Comparison of ENCODE assay signal across 27 mouse cellular contexts in the genomic region with DNA sequence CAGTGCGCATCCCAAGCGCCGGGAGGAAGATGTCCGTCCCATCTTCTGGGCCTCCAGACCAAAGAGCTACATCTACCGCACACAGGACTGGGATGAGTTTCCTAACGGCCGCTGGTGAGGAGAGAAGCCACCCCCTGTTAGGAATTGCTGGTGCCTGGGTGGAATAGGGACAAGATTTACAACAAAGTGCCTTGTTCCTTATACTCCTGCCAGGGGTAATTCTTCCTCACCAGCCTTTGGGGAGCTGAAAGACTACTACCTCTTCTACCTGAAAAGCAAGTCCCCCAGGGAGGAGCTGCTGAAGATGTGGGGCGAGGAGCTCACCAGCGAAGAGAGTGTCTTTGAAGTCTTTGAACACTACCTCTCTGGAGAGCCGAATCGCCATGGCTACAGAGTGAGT. TPM values are rescaled to one million over a fixed set of nuclear protein-coding genes. Genes with fewer than 3 reads are reported as not detected.
DNase-seq lines count a peak whose midpoint lies in the region; ATAC-seq and TF ChIP-seq lines count a peak whose summit lies in the region.
"Had no signal": no experiment of that assay in that cellular context is flagged by ENCODE, and none has a peak within 500 bp of the region (broad histone marks: within the 10 kb centered on the region; RNA-seq: fewer than 3 reads in every experiment).

No protein-coding gene starts in this region.

- H3K27ac ChIP-seq in heart, embryonic 12.5 days (ENCODE audit: poor library complexity, severe bottlenecking), result no peak overlapping the region
- no peak overlapping the region for H3K27ac ChIP-seq in midbrain, embryonic 11.5 days (ENCODE audit: low read depth, low read length)
- H3K27ac ChIP-seq in midbrain, postnatal 0 days (ENCODE audit: low read depth, low read length), result no peak overlapping the region
- 0 out of 2 replicates have a peak overlapping the region, but pooled peaks have one; percentile 5 for H3K27ac ChIP-seq in midbrain, embryonic 13.5 days
- no peak overlapping the region for H3K27ac ChIP-seq in midbrain, embryonic 10.5 days (replicated peaks)
- 0 out of 2 replicates have a peak overlapping the region, but pooled peaks have one; percentile 10 for H3K27ac ChIP-seq in midbrain, embryonic 15.5 days
- H3K27ac ChIP-seq in midbrain, embryonic 14.5 days (replicated peaks; ENCODE audit: low read depth, low read length), result no peak overlapping the region

- H3K9me3 ChIP-seq in heart, embryonic 12.5 days (replicated peaks), result no peaks in the 10 kb centered on the region
- H3K9me3 ChIP-seq in midbrain, embryonic 11.5 days (ENCODE audit: control insufficient read depth, low read length), result no peaks in the 10 kb centered on the region
- no peaks in the 10 kb centered on the region for H3K9me3 ChIP-seq in midbrain, postnatal 0 days (ENCODE audit: low read length)
- no peaks in the 10 kb centered on the region for H3K9me3 ChIP-seq in midbrain, embryonic 13.5 days
- H3K9me3 ChIP-seq in midbrain, embryonic 10.5 days (replicated peaks), result no peaks in the 10 kb centered on the region
- H3K9me3 ChIP-seq in midbrain, embryonic 15.5 days, result no peaks in the 10 kb centered on the region
- no peaks in the 10 kb centered on the region for H3K9me3 ChIP-seq in midbrain, embryonic 14.5 days (ENCODE audit: control insufficient read depth, low read length)
- H3K9me3 ChIP-seq: G1E had no signal

- TF ChIP-seq CTCF in midbrain, postnatal 0 days (IDR thresholded peaks at IDR 0.05), result no peak

- no peak overlapping the region for H3K4me3 ChIP-seq in heart, embryonic 12.5 days
- H3K4me3 ChIP-seq in midbrain, embryonic 11.5 days (ENCODE audit: low read depth, low read length), result no peak overlapping the region
- no peak overlapping the region for H3K4me3 ChIP-seq in midbrain, postnatal 0 days (ENCODE audit: low read depth, low read length)
- H3K4me3 ChIP-seq in midbrain, embryonic 13.5 days (replicated peaks), result no peak overlapping the region
- H3K4me3 ChIP-seq in midbrain, embryonic 10.5 days, result no peak overlapping the region
- H3K4me3 ChIP-seq in midbrain, embryonic 15.5 days, result no peak overlapping the region
- H3K4me3 ChIP-seq in midbrain, embryonic 14.5 days (replicated peaks; ENCODE audit: low read depth, low read length), result no peak overlapping the region

- H3K4me1 ChIP-seq in heart, embryonic 12.5 days (replicated peaks), result peaks cover under 1% of the 10 kb centered on the region; the same call in 1 of the 2 replicates
- H3K4me1 ChIP-seq in midbrain, embryonic 11.5 days (ENCODE audit: control insufficient read depth, insufficient read depth, low read length), result no peaks in the 10 kb centered on the region
- no peaks in the 10 kb centered on the region for H3K4me1 ChIP-seq in midbrain, postnatal 0 days (ENCODE audit: insufficient read depth, low read length)
- H3K4me1 ChIP-seq in midbrain, embryonic 13.5 days (replicated peaks), result peaks cover under 1% of the 10 kb centered on the region; the same call in 1 of the 2 replicates
- no peaks in the 10 kb centered on the region for H3K4me1 ChIP-seq in midbrain, embryonic 10.5 days
- peaks cover under 1% of the 10 kb centered on the region; the same call in 1 of the 2 replicates for H3K4me1 ChIP-seq in midbrain, embryonic 15.5 days
- H3K4me1 ChIP-seq in midbrain, embryonic 14.5 days (ENCODE audit: control insufficient read depth, insufficient read depth, low read length), result no peaks in the 10 kb centered on the region

- peaks cover 93% of the 10 kb centered on the region for H3K36me3 ChIP-seq in heart, embryonic 12.5 days
- peaks cover 41% of the 10 kb centered on the region for H3K36me3 ChIP-seq in midbrain, embryonic 11.5 days (ENCODE audit: control insufficient read depth, insufficient read depth, low read length)
- peaks cover 70% of the 10 kb centered on the region for H3K36me3 ChIP-seq in midbrain, postnatal 0 days (ENCODE audit: insufficient read depth, low read length)
- peaks cover 94% of the 10 kb centered on the region for H3K36me3 ChIP-seq in midbrain, embryonic 13.5 days
- H3K36me3 ChIP-seq in midbrain, embryonic 10.5 days, result peaks cover 99% of the 10 kb centered on the region
- H3K36me3 ChIP-seq in midbrain, embryonic 15.5 days (replicated peaks), result peaks cover 61% of the 10 kb centered on the region
- peaks cover 91% of the 10 kb centered on the region for H3K36me3 ChIP-seq in midbrain, embryonic 14.5 days (ENCODE audit: control insufficient read depth, insufficient read depth, low read length)

- no peak overlapping the region for H3K9ac ChIP-seq in heart, embryonic 12.5 days
- H3K9ac ChIP-seq in midbrain, embryonic 11.5 days (ENCODE audit: low read length), result no peak overlapping the region
- no peak overlapping the region for H3K9ac ChIP-seq in midbrain, postnatal 0 days (replicated peaks; ENCODE audit: low read length, poor library complexity, severe bottlenecking)
- no peak overlapping the region; the same call in 1 of the 2 replicates for H3K9ac ChIP-seq in midbrain, embryonic 13.5 days (replicated peaks)
- H3K9ac ChIP-seq in midbrain, embryonic 15.5 days, result no peak overlapping the region
- H3K9ac ChIP-seq in midbrain, embryonic 14.5 days (replicated peaks; ENCODE audit: low read length), result no peak overlapping the region

- no peak for ATAC-seq in heart, embryonic 12.5 days (ENCODE audit: insufficient number of reproducible peaks, low FRiP score)
- ATAC-seq in midbrain, embryonic 11.5 days (ENCODE audit: low FRiP score), result no peak
- no peak for ATAC-seq in midbrain, postnatal 0 days (ENCODE audit: low FRiP score)
- no peak for ATAC-seq in midbrain, embryonic 13.5 days
- ATAC-seq in midbrain, embryonic 15.5 days (replicated peaks), result no peak
- no peak for ATAC-seq in midbrain, embryonic 14.5 days (ENCODE audit: low FRiP score, low TSS enrichment)
- ATAC-seq: activated CD4-positive, CD25-positive, alpha-beta regulatory T cell, adult 4 months; CD4-positive, CD25-positive, alpha-beta regulatory T cell, adult 4 months; Patski had no signal

- peak; percentile 83 for DNase-seq in heart, adult 11 months
- DNase-seq in midbrain, embryonic 11.5 days (ENCODE audit: low spot score, missing footprints), result peak; percentile 77
- DNase-seq in midbrain, postnatal 0 days (ENCODE audit: low spot score), result no peak
- no peak for DNase-seq in midbrain, embryonic 10.5 days (ENCODE audit: low spot score)
- DNase-seq in midbrain, embryonic 14.5 days, result no peak
- DNase-seq: adrenal gland, adult 2 months; adrenal gland, adult 8-10 months; adrenal gland, postnatal 10 days; adrenal gland, postnatal 14 days; adrenal gland, postnatal 25 days; adrenal gland, postnatal 36 days; B cell, adult 2 months; cerebellum, adult 11 months; cerebellum, adult 11-12 months had no signal

- no peak overlapping the region for H3K4me2 ChIP-seq in heart, embryonic 12.5 days
- no peak overlapping the region for H3K4me2 ChIP-seq in midbrain, embryonic 11.5 days
- no peak overlapping the region for H3K4me2 ChIP-seq in midbrain, postnatal 0 days (ENCODE audit: low read depth, low read length, poor library complexity, severe bottlenecking)
- no peak overlapping the region for H3K4me2 ChIP-seq in midbrain, embryonic 13.5 days (replicated peaks)
- no peak overlapping the region for H3K4me2 ChIP-seq in midbrain, embryonic 15.5 days
- no peak overlapping the region for H3K4me2 ChIP-seq in midbrain, embryonic 14.5 days (ENCODE audit: low read length)

- no peaks in the 10 kb centered on the region for H3K27me3 ChIP-seq in heart, embryonic 12.5 days (replicated peaks)
- H3K27me3 ChIP-seq in midbrain, embryonic 11.5 days (ENCODE audit: control insufficient read depth, insufficient read depth, low read length), result no peaks in the 10 kb centered on the region
- H3K27me3 ChIP-seq in midbrain, postnatal 0 days (ENCODE audit: insufficient read depth, low read length), result no peaks in the 10 kb centered on the region
- no peaks in the 10 kb centered on the region for H3K27me3 ChIP-seq in midbrain, embryonic 13.5 days
- H3K27me3 ChIP-seq in midbrain, embryonic 10.5 days (ENCODE audit: low read depth, poor library complexity, severe bottlenecking), result no peaks in the 10 kb centered on the region
- H3K27me3 ChIP-seq in midbrain, embryonic 15.5 days (replicated peaks), result no peaks in the 10 kb centered on the region
- H3K27me3 ChIP-seq in midbrain, embryonic 14.5 days (ENCODE audit: control insufficient read depth, insufficient read depth, low read length), result no peaks in the 10 kb centered on the region
- H3K27me3 ChIP-seq: CH12.LX, Patski had no signal

- WGBS in heart, embryonic 12.5 days, result 88% methylated on average over 11 of the region's 11 CpGs
- whole genome bisulfite sequencing in midbrain, embryonic 11.5 days, result 85% methylated on average over 11 of the region's 11 CpGs
- WGBS in midbrain, postnatal 0 days, result 83% methylated on average over 11 of the region's 11 CpGs
- WGBS in midbrain, embryonic 13.5 days, result 88% methylated on average over 11 of the region's 11 CpGs
- 88% methylated on average over 11 of the region's 11 CpGs for WGBS in midbrain, embryonic 10.5 days
- 89% methylated on average over 11 of the region's 11 CpGs for WGBS in midbrain, embryonic 15.5 days
- 87% methylated on average over 11 of the region's 11 CpGs for WGBS in midbrain, embryonic 14.5 days

RNA-seq across cellular contexts. Expression of gene Mthfr, which starts 13.0 kb away (rescaled TPM):
- 15.5 and 17.0 TPM in 2 replicates for polyA plus RNA-seq in heart, embryonic 12.5 days (2016; fragmentation: Nextera tagmentation; extraction: Ambion mirVana)
- polyA plus RNA-seq in midbrain, embryonic 11.5 days (2014; fragmentation: Nextera tagmentation; extraction: Ambion mirVana), result 17.8 and 18.9 TPM in 2 replicates
- total RNA-seq in midbrain, postnatal 0 days (2014; rRNA removed), result 34.4 and 51.1 TPM in 2 replicates
- polyA plus RNA-seq in midbrain, postnatal 0 days (2015; fragmentation: Nextera tagmentation; extraction: Ambion mirVana), result 10.1 and 12.4 TPM in 2 replicates
- 26.6 and 28.4 TPM in 2 replicates for polyA plus RNA-seq in midbrain, embryonic 13.5 days (2015; fragmentation: Nextera tagmentation; extraction: Ambion mirVana)
- polyA plus RNA-seq in midbrain, embryonic 10.5 days (2016; fragmentation: Nextera tagmentation; extraction: Ambion mirVana), result 25.4 and 33.3 TPM in 2 replicates
- 23.2 and 24.8 TPM in 2 replicates for polyA plus RNA-seq in midbrain, embryonic 15.5 days (2015; fragmentation: Nextera tagmentation; extraction: Ambion mirVana)
- polyA plus RNA-seq in midbrain, embryonic 14.5 days (2014; fragmentation: Nextera tagmentation; extraction: Ambion mirVana), result 16.9 and 25.4 TPM in 2 replicates

RNA-seq across cellular contexts. Expression of gene Clcn6, which starts 13.3 kb away (rescaled TPM):
- polyA plus RNA-seq in heart, embryonic 12.5 days (2016; fragmentation: Nextera tagmentation; extraction: Ambion mirVana), result 7.8 and 9.3 TPM in 2 replicates
- 19.2 and 20.2 TPM in 2 replicates for polyA plus RNA-seq in midbrain, embryonic 11.5 days (2014; fragmentation: Nextera tagmentation; extraction: Ambion mirVana)
- total RNA-seq in midbrain, postnatal 0 days (2014; rRNA removed), result 58.2 and 64.9 TPM in 2 replicates
- 26.1 and 26.5 TPM in 2 replicates for polyA plus RNA-seq in midbrain, postnatal 0 days (2015; fragmentation: Nextera tagmentation; extraction: Ambion mirVana)
- polyA plus RNA-seq in midbrain, embryonic 13.5 days (2015; fragmentation: Nextera tagmentation; extraction: Ambion mirVana), result 33.9 and 35.3 TPM in 2 replicates
- polyA plus RNA-seq in midbrain, embryonic 10.5 days (2016; fragmentation: Nextera tagmentation; extraction: Ambion mirVana), result 15.6 and 20.4 TPM in 2 replicates
- polyA plus RNA-seq in midbrain, embryonic 15.5 days (2015; fragmentation: Nextera tagmentation; extraction: Ambion mirVana), result 36.2 and 38.0 TPM in 2 replicates
- 26.4 and 26.9 TPM in 2 replicates for polyA plus RNA-seq in midbrain, embryonic 14.5 days (2014; fragmentation: Nextera tagmentation; extraction: Ambion mirVana)

RNA-seq across cellular contexts. Expression of gene Agtrap, which starts 35.9 kb away (rescaled TPM):
- polyA plus RNA-seq in heart, embryonic 12.5 days (2016; fragmentation: Nextera tagmentation; extraction: Ambion mirVana), result 18.9 and 19.8 TPM in 2 replicates
- polyA plus RNA-seq in midbrain, embryonic 11.5 days (2014; fragmentation: Nextera tagmentation; extraction: Ambion mirVana), result 11.7 TPM in 2 replicates
- total RNA-seq in midbrain, postnatal 0 days (2014; rRNA removed), result 6.6 and 7.5 TPM in 2 replicates
- polyA plus RNA-seq in midbrain, postnatal 0 days (2015; fragmentation: Nextera tagmentation; extraction: Ambion mirVana), result 7.4 and 8.6 TPM in 2 replicates
- 5.4 and 7.9 TPM in 2 replicates for polyA plus RNA-seq in midbrain, embryonic 13.5 days (2015; fragmentation: Nextera tagmentation; extraction: Ambion mirVana)
- 16.4 and 17.4 TPM in 2 replicates for polyA plus RNA-seq in midbrain, embryonic 10.5 days (2016; fragmentation: Nextera tagmentation; extraction: Ambion mirVana)
- 5.5 and 6.4 TPM in 2 replicates for polyA plus RNA-seq in midbrain, embryonic 15.5 days (2015; fragmentation: Nextera tagmentation; extraction: Ambion mirVana)
- polyA plus RNA-seq in midbrain, embryonic 14.5 days (2014; fragmentation: Nextera tagmentation; extraction: Ambion mirVana), result 3.7 and 6.3 TPM in 2 replicates

RNA-seq across cellular contexts. Expression of gene Nppa, which starts 51.4 kb away (rescaled TPM):
- polyA plus RNA-seq in heart, embryonic 12.5 days (2016; fragmentation: Nextera tagmentation; extraction: Ambion mirVana), result 5,688 and 5,948 TPM in 2 replicates
- polyA plus RNA-seq in midbrain, embryonic 11.5 days (2014; fragmentation: Nextera tagmentation; extraction: Ambion mirVana), result 0.51 and 0.68 TPM in 2 replicates
- total RNA-seq in midbrain, postnatal 0 days (2014; rRNA removed), result 2.2 and 2.9 TPM in 2 replicates
- 4.5 and 6.1 TPM in 2 replicates for polyA plus RNA-seq in midbrain, postnatal 0 days (2015; fragmentation: Nextera tagmentation; extraction: Ambion mirVana)
- 2.5 and 3.4 TPM in 2 replicates for polyA plus RNA-seq in midbrain, embryonic 13.5 days (2015; fragmentation: Nextera tagmentation; extraction: Ambion mirVana)
- polyA plus RNA-seq in midbrain, embryonic 10.5 days (2016; fragmentation: Nextera tagmentation; extraction: Ambion mirVana), result 0.25 and 0.67 TPM in 2 replicates
- polyA plus RNA-seq in midbrain, embryonic 15.5 days (2015; fragmentation: Nextera tagmentation; extraction: Ambion mirVana), result 3.6 and 6.4 TPM in 2 replicates
- 2.9 and 4.1 TPM in 2 replicates for polyA plus RNA-seq in midbrain, embryonic 14.5 days (2014; fragmentation: Nextera tagmentation; extraction: Ambion mirVana)
- total RNA-seq: adrenal gland, adult 18-20 months; adrenal gland, adult 2 months; adrenal gland, adult 8-10 months; adrenal gland, postnatal 10 days; adrenal gland, postnatal 14 days; adrenal gland, postnatal 25 days; adrenal gland, postnatal 36 days; adrenal gland, postnatal 4 days; CH12.LX; ES-E14; G1E; MEL had no signal
- polyA plus RNA-seq: activated CD4-positive, CD25-positive, alpha-beta regulatory T cell, adult 4 months; adrenal gland, adult 2 months; C2C12; CD4-positive, CD25-positive, alpha-beta regulatory T cell, adult 4 months; G1E had no signal

Comparison
In these comparisons a context has a peak if more than half of its experiments do, and no peak if none do; other contexts are left out.
1. DNase-seq: peak in heart, adult 11 months (single experiment) and midbrain, embryonic 11.5 days (single experiment); none in midbrain, postnatal 0 days (single experiment), midbrain, embryonic 10.5 days (single experiment) and midbrain, embryonic 14.5 days (single experiment).
2. H3K27ac ChIP-seq: peak in midbrain, embryonic 13.5 days (single experiment) and midbrain, embryonic 15.5 days (single experiment); none in heart, embryonic 12.5 days (single experiment), midbrain, embryonic 11.5 days (single experiment), midbrain, postnatal 0 days (single experiment), midbrain, embryonic 10.5 days (single experiment) and midbrain, embryonic 14.5 days (single experiment).